Mouse (Mus musculus): ENCODE results near the gene Hunk. TPM values are rescaled to one million over a fixed set of nuclear protein-coding genes. Genes with fewer than 3 reads are reported as not detected.

Gene Hunk
- polyA plus RNA-seq, 1 experiment from 2014 or later, result 19.3 TPM

- H3K27ac ChIP-seq (ENCODE audit: poor library complexity, severe bottlenecking), result no peak overlapping the region
- no peak overlapping the region for H3K4me2 ChIP-seq
- no peak overlapping the region for H3K4me3 ChIP-seq
- H3K4me1 ChIP-seq (replicated peaks), result peaks cover 18% of the 10 kb centered on the region
- no peak for ATAC-seq (ENCODE audit: insufficient number of reproducible peaks, low FRiP score)
- 0 out of 2 replicates have a peak, but pooled peaks cover 4% of the 10 kb centered on the region for H3K9me3 ChIP-seq (replicated peaks)
- H3K9ac ChIP-seq, result no peak overlapping the region
- no peaks in the 10 kb centered on the region for H3K36me3 ChIP-seq
- 79% methylated on average over 9 of the region's 9 CpGs for WGBS
- H3K27me3 ChIP-seq (replicated peaks), result peaks cover 23% of the 10 kb centered on the region
Measured at GRCm38 (mm10) chr16:90547996-90548395, 162.2 kb downstream of the Hunk start.

Other genes with a start within 250 kb of the Hunk start
- gene Tiam1, start 242.2 kb upstream of the Hunk start, polyA plus RNA-seq (2016; fragmentation: Nextera tagmentation; extraction: Ambion mirVana), result 15.4 and 16.9 TPM in 2 replicates
- 875 and 884 TPM in 2 replicates for gene Sod1, start 165.3 kb upstream of the Hunk start, polyA plus RNA-seq (2016; fragmentation: Nextera tagmentation; extraction: Ambion mirVana)
- 27.3 and 29.7 TPM in 2 replicates for gene Scaf4, start 101.5 kb upstream of the Hunk start, polyA plus RNA-seq (2016; fragmentation: Nextera tagmentation; extraction: Ambion mirVana)